Mouse (Mus musculus): ENCODE measurements at regions not wholly inside any gene's neighbourhood (a gene's known extent, or its start where the extent isn't known, plus 50 kb on each side); places are given as distances from the start of the nearest gene placed in this dataset.

GRCm38 (mm10) chr13:101276766-101277165, 443.5 kb upstream of the Slc30a5 start:
- no peak for TF ChIP-seq SRF (IDR thresholded peaks at IDR 0.05; ENCODE audit: control insufficient read depth, insufficient read length, low read depth)
- TF ChIP-seq MYOG (IDR thresholded peaks at IDR 0.05; ENCODE audit: control insufficient read depth in 1 of 3, insufficient read depth in 1 of 3, insufficient read length in 2 of 3, low read depth in 2 of 3) = no peak
- no peak for TF ChIP-seq TCF12 (IDR thresholded peaks at IDR 0.05; ENCODE audit: insufficient read depth, poor library complexity, severe bottlenecking)
- TF ChIP-seq E2F4 (IDR thresholded peaks at IDR 0.05; ENCODE audit: insufficient read depth) = no peak
- TF ChIP-seq MAX (IDR thresholded peaks at IDR 0.05; ENCODE audit: low read depth) = no peak
- TF ChIP-seq CEBPB (IDR thresholded peaks at IDR 0.05; ENCODE audit: insufficient read depth, poor library complexity, severe bottlenecking) = no peak
- TF ChIP-seq POLR2A (IDR thresholded peaks at IDR 0.05; ENCODE audit: insufficient read length, low read depth) = no peak
- TF ChIP-seq USF1 (IDR thresholded peaks at IDR 0.05; ENCODE audit: low read depth) = no peak
